Mouse (Mus musculus) lung, embryonic 14.5 days (tissue): Measurements from ENCODE around the gene Slc17a6. TPM values are rescaled to one million over a fixed set of nuclear protein-coding genes. Genes with fewer than 3 reads are reported as not detected.
"Not testable (repeated sequence)": the region's sequence is repeated elsewhere in the genome, so short reads cannot be mapped to it uniquely, and the experiment has no call there.

Experiments used
- ATAC-seq: fragments of 200-750 bp; cut with Nextera tagmentation; 2 replicates; pipeline ENCODE4 v1.8.0; 2017; ENCODE audit warnings: mild to moderate bottlenecking, moderate TSS enrichment, moderate library complexity; ENCODE audit not compliant: insufficient read depth
- DNase-seq: peaks from one replicate; pipeline ENCODE4 v3.0.0-alpha.2; 2015
- H3K27ac ChIP-seq: fragments of 300-500 bp; sonication (generic); 2 replicates; pipeline ENCODE4 v1.5.1; 2014; ENCODE audit warnings: low read depth, mild to moderate bottlenecking, moderate library complexity
- H3K27me3 ChIP-seq: fragments of 300-500 bp; sonication (generic); 2 replicates; pipeline ENCODE4 v1.6.1; 2014; ENCODE audit warnings: low read length, control low read depth; ENCODE audit not compliant: insufficient read depth
- H3K36me3 ChIP-seq: fragments of 300-500 bp; sonication (generic); 2 replicates; pipeline ENCODE4 v1.6.1; 2014; ENCODE audit warnings: control low read depth; ENCODE audit not compliant: insufficient read depth
- H3K4me1 ChIP-seq: fragments of 300-500 bp; sonication (generic); 2 replicates; pipeline ENCODE4 v1.6.1; 2014; ENCODE audit warnings: antibody characterized with exemption, control low read depth; ENCODE audit not compliant: insufficient read depth
- H3K4me2 ChIP-seq: fragments of 300-500 bp; sonication (generic); 2 replicates; pipeline ENCODE4 v1.6.1; 2014; ENCODE audit warnings: mild to moderate bottlenecking
- H3K4me3 ChIP-seq: fragments of 300-500 bp; sonication (generic); 2 replicates; pipeline ENCODE4 v1.5.1; 2014; ENCODE audit warnings: low read depth, low read length
- H3K9ac ChIP-seq: fragments of 300-500 bp; sonication (generic); 2 replicates; pipeline ENCODE4 v1.6.1; 2014
- H3K9me3 ChIP-seq: fragments of 300-500 bp; sonication (generic); 2 replicates; pipeline ENCODE4 v1.6.1; 2016; ENCODE audit warnings: low read depth, low read length, control low read depth
- CTCF ChIP-seq: IDR thresholded peaks from 2 replicates; pipeline ENCODE4 v1.5.1; 2016; ENCODE audit warnings: antibody characterized with exemption, low read depth
- WGBS: fragments of 180-500 bp; shearing (Covaris S2); extraction: QIAGEN DNeasy Blood & Tissue Kit; methylation state at CpG from one replicate; pipeline ENCODE4 v1.1.7; 2014; 5-methylcytosine and 5-hydroxymethylcytosine counted together
- polyA plus RNA-seq: library from polyadenylated mRNA; unstranded; fragments of >200 nt; fragmentation: Nextera tagmentation; extraction: Ambion mirVana; gene quantifications from 2 replicates; pipeline ENCODE4 v1.2.1, GENCODE M21; 2014

Slc17a6 gene
- polyA plus RNA-seq, 1 experiment from 2014 or later: not detected

DNA sequence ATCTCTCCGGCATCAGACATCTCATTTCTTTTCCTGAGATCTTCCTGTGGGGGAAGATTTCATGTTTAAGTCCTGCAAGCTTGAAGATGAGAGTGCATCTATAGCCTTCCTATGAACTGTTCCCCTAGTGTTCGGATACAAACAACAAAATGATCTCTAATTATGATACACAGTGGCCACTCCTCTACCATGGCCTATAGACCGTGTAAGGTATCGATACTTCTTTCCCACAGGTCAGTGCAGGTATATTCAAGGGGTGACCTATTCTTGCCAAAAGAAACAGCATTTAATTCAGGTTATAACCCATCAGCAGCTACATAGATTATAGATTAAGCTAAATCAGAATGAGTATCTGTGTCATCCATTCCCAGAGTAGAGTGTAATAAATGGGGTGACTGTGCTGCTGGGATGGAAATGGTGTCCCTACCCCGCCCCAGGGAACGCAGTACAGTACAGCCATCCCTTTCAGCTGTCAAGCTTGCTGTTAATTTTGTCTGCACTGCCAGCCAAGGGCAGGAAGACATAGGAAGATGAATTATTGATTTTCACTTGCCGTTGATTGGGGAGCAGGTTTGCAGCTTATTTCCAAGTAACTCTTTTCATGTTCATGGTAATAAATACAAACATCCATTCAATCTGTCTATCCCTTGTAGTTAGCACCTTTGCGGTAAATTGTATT, 71.9 kb downstream of the Slc17a6 start:
- DNase-seq (no peak), ATAC-seq (no peak)
- Histone ChIP-seq H3K9me3 (no peaks in the 10 kb centered on the region), H3K36me3 (no peaks in the 10 kb centered on the region), H3K4me2 (no peak overlapping the region), H3K27ac (no peak overlapping the region), H3K27me3 (no peaks in the 10 kb centered on the region), H3K4me1 (no peaks in the 10 kb centered on the region), H3K4me3 (no peak overlapping the region), H3K9ac (no peak overlapping the region)
- no peak for TF ChIP-seq CTCF
- WGBS: 74% methylated on average over 8 of the region's 8 CpGs

DNA sequence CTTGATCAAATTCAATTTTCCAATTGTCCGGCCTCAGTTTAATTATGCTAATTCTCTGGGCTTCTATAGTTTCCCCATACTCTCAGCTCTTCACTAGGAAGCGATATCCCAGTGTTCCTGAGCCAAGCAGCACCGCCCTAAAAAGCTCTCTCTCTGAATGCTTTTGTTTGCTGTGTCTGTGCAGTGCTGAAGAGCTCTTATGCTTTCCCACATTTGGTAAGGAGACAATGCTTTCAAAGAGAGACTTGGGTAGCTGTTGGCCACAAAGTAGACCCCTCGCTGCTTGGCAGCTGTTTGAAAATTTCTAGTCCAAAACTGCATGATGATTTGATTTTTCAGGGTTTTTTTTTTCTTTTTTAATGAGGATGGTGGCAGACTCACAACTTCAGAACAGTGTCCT, 72.6 kb downstream of the Slc17a6 start:
- ATAC-seq: no peak
- Histone ChIP-seq H3K36me3 (no peaks in the 10 kb centered on the region), H3K9ac (no peak overlapping the region), H3K4me3 (no peak overlapping the region), H3K27ac (no peak overlapping the region), H3K4me2 (no peak overlapping the region), H3K27me3 (no peaks in the 10 kb centered on the region), H3K9me3 (no peaks in the 10 kb centered on the region), H3K4me1 (no peaks in the 10 kb centered on the region)
- DNase-seq: no peak
- no peak for TF ChIP-seq CTCF
- 72% methylated on average over 4 of the region's 4 CpGs for WGBS

DNA sequence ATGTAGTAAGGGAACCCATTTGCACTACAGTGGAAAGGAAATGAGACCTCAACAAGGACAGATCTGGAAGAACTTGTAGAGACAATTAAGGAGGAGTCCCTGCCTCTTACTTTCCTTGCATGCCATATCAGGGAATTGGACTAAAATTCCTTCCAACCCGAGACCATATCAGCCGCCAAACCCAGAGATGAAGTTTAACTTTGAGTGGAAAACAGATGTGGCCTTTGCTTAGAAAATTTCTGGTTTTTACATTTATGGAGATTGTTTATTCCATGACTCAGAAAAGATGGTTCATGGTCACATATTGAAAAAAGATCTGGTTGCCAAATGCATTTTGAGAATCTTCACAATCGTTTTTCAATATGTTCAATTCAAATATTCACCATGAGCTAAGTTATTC, 87.7 kb downstream of the Slc17a6 start:
- TF ChIP-seq CTCF: no peak
- 58% methylated on average over 3 of the region's 3 CpGs for WGBS
- no peaks in the 10 kb centered on the region for H3K36me3 ChIP-seq

DNA sequence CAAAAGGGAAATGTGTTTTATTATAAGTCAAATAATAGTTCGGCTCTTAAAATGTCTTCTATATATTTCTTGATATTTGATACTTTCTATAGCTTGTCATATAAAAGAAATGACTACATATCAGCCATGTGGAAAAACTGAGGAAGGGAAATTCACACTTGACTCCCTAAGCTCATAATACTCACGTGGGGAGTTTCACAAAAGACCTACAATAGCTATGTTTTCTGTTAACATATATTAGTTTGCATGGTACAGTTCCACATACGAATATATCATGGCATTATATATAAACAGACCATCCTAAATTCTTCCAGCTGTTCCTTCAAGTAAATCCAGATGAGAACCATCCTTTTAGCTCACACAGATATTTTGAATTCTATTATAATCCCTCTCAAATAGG, 88.5 kb downstream of the Slc17a6 start:
- not testable (repeated sequence) for H3K36me3 ChIP-seq

More for the DNA sequence above, 87.7 kb downstream of the Slc17a6 start:
- Histone ChIP-seq H3K4me2 (no peak overlapping the region), H3K27ac (no peak overlapping the region), H3K9ac (no peak overlapping the region), H3K9me3 (no peaks in the 10 kb centered on the region), H3K4me1 (no peaks in the 10 kb centered on the region), H3K27me3 (no peaks in the 10 kb centered on the region), H3K4me3 (no peak overlapping the region)
- ATAC-seq (no peak), DNase-seq (no peak)

GRCm38 (mm10) chr7:51715771-51716170, 94.0 kb downstream of the Slc17a6 start:
- H3K4me3 ChIP-seq: no peak overlapping the region
- ATAC-seq (no peak), DNase-seq (no peak)
- H3K9me3 ChIP-seq: no peaks in the 10 kb centered on the region
- no peak overlapping the region for H3K9ac ChIP-seq
- no peak overlapping the region for H3K27ac ChIP-seq
- H3K4me1 ChIP-seq: no peaks in the 10 kb centered on the region
- no peaks in the 10 kb centered on the region for H3K27me3 ChIP-seq
- no peak overlapping the region for H3K4me2 ChIP-seq
- WGBS: 67% methylated on average over 2 of the region's 2 CpGs
- no peaks in the 10 kb centered on the region for H3K36me3 ChIP-seq
- TF ChIP-seq CTCF: no peak

More for the DNA sequence above, 88.5 kb downstream of the Slc17a6 start:
- WGBS: 66% methylated on average over 3 of the region's 3 CpGs
- not testable (repeated sequence) for DNase-seq, H3K9me3 ChIP-seq, ATAC-seq, H3K27ac ChIP-seq, H3K4me2 ChIP-seq, H3K27me3 ChIP-seq, H3K4me3 ChIP-seq, H3K9ac ChIP-seq, H3K4me1 ChIP-seq

Other genes with a start within 250 kb of the Slc17a6 start
- 0.07 TPM in 1 of 2 replicates, not detected in the other for gene Ano5, start 111.0 kb upstream of the Slc17a6 start, polyA plus RNA-seq
- 18.2 and 20.6 TPM in 2 replicates for gene Gas2, start 240.0 kb downstream of the Slc17a6 start, polyA plus RNA-seq
- gene Fancf, start 240.3 kb downstream of the Slc17a6 start, polyA plus RNA-seq: 12.0 and 15.6 TPM in 2 replicates